Mouse (Mus musculus): Measurements from ENCODE around the gene Eefsec. TPM values are rescaled to one million over a fixed set of nuclear protein-coding genes. Genes with fewer than 3 reads are reported as not detected.

Eefsec gene
- polyA plus RNA-seq, 1 experiment: 1.4 TPM

DNA sequence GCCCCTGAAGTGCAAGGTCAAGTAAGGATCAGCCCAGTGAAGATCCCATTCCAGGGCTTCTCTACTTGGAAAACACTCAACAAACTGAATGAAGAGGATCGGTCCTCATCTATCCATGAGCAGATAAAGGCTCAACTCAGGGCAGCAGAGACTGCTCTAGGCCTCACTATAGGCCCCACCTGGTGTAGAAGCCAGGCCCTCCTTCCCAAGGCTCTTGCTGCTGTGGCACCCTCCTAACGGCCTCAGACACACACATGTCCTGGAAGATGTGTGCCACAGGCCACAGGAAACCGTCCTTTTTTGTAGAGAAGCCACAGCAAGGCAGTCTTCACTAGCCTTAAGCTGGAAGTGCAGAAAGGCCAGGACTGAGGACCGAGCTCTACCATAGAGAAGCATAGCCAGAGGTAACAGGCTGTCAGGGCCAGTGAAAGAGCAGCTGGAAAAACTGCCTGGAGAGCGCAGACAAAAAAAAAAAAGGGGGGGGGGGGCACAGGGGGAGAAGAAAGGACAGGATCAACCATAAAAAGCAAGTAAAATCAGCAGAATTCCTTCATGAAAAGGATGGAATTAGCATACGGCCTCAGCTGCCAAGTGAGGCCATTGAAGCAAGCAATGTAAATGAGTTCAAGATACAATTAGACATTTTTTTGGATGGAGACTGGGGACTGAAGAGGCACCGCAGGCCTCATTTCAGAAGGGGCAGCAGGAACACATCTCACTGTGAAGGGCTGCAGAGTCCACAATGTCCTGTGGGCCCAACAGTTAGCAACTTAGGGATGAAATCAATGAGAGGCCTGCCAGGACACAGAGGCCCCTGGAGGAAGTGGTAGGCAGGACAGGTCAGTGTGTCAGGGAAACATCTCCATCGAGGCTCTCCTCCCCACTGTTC lies 58.3 kb downstream of the Eefsec start:
- TF ChIP-seq TAL1 (IDR thresholded peaks at IDR 0.05; ENCODE audit: low read length) (no peak), GATA1 (IDR thresholded peaks at IDR 0.05; ENCODE audit: low read length) (no peak)
- no peaks in the 10 kb centered on the region for H3K9me3 ChIP-seq (ENCODE audit: control insufficient read depth, low read length)
- no peaks in the 10 kb centered on the region; the same call in 1 of the 2 replicates for H3K4me1 ChIP-seq (ENCODE audit: control insufficient read depth)
- no peak overlapping the region for H3K4me3 ChIP-seq (replicated peaks)
- peaks cover 4% of the 10 kb centered on the region; the same call in 1 of the 2 replicates for H3K36me3 ChIP-seq (ENCODE audit: control insufficient read depth)
- H3K27me3 ChIP-seq (ENCODE audit: control insufficient read depth): no peaks in the 10 kb centered on the region

DNA sequence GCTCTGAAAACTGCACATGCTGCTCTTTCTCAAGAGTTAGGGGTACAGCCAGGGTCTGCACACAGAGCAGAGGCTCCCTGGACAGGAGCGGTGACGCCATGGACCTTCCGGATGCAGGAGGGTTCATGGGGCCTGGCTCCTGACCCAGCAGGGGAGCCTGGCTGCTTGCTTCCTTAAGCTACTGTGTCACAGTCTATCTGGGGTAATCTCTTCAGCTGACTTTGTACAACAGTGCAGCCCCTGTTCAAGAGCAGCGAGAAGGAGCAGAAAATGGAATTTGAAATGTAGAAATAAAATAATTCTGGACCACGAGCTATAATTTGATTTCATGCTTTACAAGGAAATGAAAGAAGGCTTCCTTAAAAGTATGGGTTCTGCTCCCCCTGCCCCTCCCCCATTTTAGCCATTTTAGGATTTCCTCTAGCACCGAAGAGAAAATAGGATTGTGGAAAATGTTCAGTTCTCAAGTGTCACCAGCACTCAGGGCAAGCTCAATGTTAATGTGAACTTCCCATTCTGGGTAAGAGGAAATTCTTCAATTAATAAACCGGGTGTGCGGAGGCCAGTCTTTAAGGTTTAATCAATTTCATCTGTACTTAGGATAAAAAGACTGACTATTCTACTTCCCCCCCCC lies 61.8 kb downstream of the Eefsec start:
- Histone ChIP-seq H3K4me1 (ENCODE audit: control insufficient read depth) (no peaks in the 10 kb centered on the region; the same call in 1 of the 2 replicates), H3K36me3 (ENCODE audit: control insufficient read depth) (no peaks in the 10 kb centered on the region; the same call in 1 of the 2 replicates), H3K9me3 (ENCODE audit: control insufficient read depth, low read length) (no peaks in the 10 kb centered on the region), H3K4me3 (replicated peaks) (no peak overlapping the region), H3K27me3 (ENCODE audit: control insufficient read depth) (no peaks in the 10 kb centered on the region)
- TF ChIP-seq TAL1 (IDR thresholded peaks at IDR 0.05; ENCODE audit: low read length): no peak
- no peak for TF ChIP-seq GATA1 (IDR thresholded peaks at IDR 0.05; ENCODE audit: low read length)

DNA sequence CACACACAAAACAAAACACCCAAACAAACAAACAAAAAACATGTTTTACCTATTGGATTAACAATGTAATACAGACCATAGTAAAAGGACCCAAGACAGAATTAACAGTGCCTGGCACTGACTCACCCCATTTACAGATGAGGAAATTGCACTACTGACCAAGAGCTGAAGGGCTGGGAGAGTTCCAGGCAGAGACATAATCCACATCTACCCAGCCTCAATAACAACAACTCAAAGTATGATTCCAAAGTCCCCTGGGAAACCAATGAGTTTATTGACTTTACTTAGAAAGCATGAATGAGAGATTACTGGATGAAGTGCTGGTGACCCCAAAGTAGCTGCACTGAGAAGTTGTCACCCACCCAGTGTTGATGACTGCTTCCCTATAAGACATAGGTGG lies 62.6 kb downstream of the Eefsec start:
- H3K36me3 ChIP-seq (ENCODE audit: control insufficient read depth): no peaks in the 10 kb centered on the region; the same call in 1 of the 2 replicates
- no peaks in the 10 kb centered on the region for H3K4me1 ChIP-seq (ENCODE audit: control insufficient read depth)
- no peaks in the 10 kb centered on the region for H3K27me3 ChIP-seq (ENCODE audit: control insufficient read depth)
- TF ChIP-seq GATA1 (IDR thresholded peaks at IDR 0.05; ENCODE audit: low read length): no peak
- no peak for TF ChIP-seq TAL1 (IDR thresholded peaks at IDR 0.05; ENCODE audit: low read length)
- H3K4me3 ChIP-seq (replicated peaks): no peak overlapping the region
- H3K9me3 ChIP-seq (ENCODE audit: control insufficient read depth, low read length): no peaks in the 10 kb centered on the region

DNA sequence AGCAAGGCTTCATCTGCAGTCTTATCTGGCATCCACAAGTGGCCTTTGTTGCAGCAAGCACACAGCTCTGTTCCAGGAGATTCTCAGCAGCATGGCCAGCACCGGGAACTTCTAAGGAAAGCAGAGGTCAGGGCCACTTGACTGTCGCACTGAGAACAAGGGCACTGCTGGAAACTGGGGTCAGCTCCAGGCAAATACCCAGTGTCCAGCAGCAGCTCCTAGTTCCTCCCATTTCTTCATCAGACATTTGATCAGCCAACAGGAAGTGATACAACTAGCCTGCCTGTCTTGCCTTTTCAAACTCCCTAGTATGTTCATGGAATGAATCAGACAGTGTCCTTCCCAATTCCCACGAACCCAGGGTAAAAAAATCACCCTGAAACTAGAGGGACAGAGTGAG lies 66.6 kb downstream of the Eefsec start:
- no peak for TF ChIP-seq GATA1 (IDR thresholded peaks at IDR 0.05; ENCODE audit: low read length)
- TF ChIP-seq TAL1 (IDR thresholded peaks at IDR 0.05; ENCODE audit: low read length): no peak
- Histone ChIP-seq H3K4me1 (ENCODE audit: control insufficient read depth) (no peaks in the 10 kb centered on the region), H3K36me3 (ENCODE audit: control insufficient read depth) (peaks cover 4% of the 10 kb centered on the region; the same call in 1 of the 2 replicates)

DNA sequence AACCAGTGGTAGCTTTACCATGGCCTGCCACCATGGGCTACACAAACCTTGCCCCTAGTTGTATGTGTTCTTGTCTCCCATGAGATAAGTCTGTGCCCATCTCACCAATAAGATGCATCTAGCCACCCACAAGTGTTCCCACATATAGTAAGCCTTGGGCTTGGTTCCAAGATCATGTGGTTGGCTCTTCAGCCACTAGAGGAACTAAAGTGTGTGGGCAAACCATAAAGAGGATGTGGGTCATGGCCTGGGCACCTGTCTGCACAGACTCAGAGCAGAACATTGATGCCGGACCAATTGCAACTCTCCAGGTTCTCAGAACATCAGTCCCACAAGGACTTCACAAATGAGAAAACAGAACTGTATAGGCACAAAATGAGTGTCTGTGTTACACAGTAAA lies 67.5 kb downstream of the Eefsec start:
- H3K4me1 ChIP-seq (ENCODE audit: control insufficient read depth): no peaks in the 10 kb centered on the region
- TF ChIP-seq GATA1 (IDR thresholded peaks at IDR 0.05; ENCODE audit: low read length) (no peak), TAL1 (IDR thresholded peaks at IDR 0.05; ENCODE audit: low read length) (no peak)
- no peak overlapping the region for H3K4me3 ChIP-seq (replicated peaks)
- peaks cover 4% of the 10 kb centered on the region; the same call in 1 of the 2 replicates for H3K36me3 ChIP-seq (ENCODE audit: control insufficient read depth)
- H3K27me3 ChIP-seq (ENCODE audit: control insufficient read depth): no peaks in the 10 kb centered on the region
- no peaks in the 10 kb centered on the region for H3K9me3 ChIP-seq (ENCODE audit: control insufficient read depth, low read length)

More for the DNA sequence above, 66.6 kb downstream of the Eefsec start:
- no peak overlapping the region for H3K4me3 ChIP-seq (replicated peaks)
- no peaks in the 10 kb centered on the region for H3K9me3 ChIP-seq (ENCODE audit: control insufficient read depth, low read length)
- H3K27me3 ChIP-seq (ENCODE audit: control insufficient read depth): no peaks in the 10 kb centered on the region

DNA sequence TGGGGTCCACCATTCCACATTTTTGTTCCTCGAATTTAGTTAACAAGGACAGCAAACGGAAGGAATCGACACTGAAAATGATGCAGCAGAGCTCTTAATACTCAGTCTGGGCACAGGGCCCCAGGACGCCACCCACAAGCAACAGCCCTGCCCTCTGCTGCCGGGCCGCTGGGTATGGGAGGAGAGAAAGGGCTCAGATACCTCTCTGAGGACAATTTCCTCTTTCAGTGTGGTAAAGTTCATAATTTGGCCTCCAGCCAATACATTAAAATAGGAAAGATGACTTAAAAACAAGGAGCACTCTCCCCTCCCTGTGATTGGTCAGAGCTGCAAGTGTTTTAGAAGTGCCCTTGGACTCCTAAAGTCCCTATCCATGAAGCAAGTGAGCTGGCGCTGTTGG lies 72.1 kb downstream of the Eefsec start:
- Histone ChIP-seq H3K9me3 (ENCODE audit: control insufficient read depth, low read length) (no peaks in the 10 kb centered on the region), H3K36me3 (ENCODE audit: control insufficient read depth) (peaks cover 4% of the 10 kb centered on the region; the same call in 1 of the 2 replicates), H3K27me3 (ENCODE audit: control insufficient read depth) (no peaks in the 10 kb centered on the region), H3K4me1 (ENCODE audit: control insufficient read depth) (no peaks in the 10 kb centered on the region), H3K4me3 (replicated peaks) (no peak overlapping the region)
- TF ChIP-seq TAL1 (IDR thresholded peaks at IDR 0.05; ENCODE audit: low read length): no peak

DNA sequence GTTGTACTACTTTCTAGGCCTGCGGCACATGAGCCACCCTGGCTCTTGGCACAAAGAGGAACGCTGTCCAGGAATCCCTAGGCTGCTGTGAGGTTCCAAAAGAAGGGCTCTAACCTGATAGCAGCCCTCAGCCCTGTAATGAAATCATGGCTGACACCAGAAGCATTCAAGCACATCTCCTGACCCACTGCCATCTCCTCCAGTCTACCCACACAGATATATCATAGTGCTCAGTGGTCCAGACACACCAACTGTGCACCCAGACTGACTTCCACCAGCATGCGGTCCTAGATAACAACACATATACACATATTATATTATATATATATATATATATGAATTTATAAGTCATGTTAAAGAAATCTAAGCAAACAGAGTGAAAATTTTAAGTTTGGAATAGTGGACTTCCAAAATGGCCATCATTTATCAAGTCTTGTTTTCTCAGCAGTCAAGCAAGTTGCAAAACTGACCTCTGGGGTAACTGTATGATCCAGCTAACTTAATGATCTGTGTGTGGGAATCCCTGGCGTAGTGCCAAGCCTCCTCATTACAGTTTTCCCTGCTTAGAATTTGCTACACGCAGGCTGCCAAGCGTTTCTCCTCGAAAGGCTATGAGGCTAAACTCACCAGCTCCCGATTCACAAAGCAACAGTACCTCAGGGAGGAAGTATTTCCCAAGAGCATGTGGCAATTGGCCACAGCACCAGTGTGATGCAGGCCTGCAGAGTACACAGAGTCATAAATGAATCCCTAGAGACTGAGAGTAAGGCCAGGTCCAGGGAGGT lies 76.3 kb downstream of the Eefsec start:
- Histone ChIP-seq H3K36me3 (ENCODE audit: control insufficient read depth) (no peaks in the 10 kb centered on the region), H3K9me3 (ENCODE audit: control insufficient read depth, low read length) (no peaks in the 10 kb centered on the region), H3K27me3 (ENCODE audit: control insufficient read depth) (no peaks in the 10 kb centered on the region), H3K4me1 (ENCODE audit: control insufficient read depth) (no peaks in the 10 kb centered on the region), H3K4me3 (replicated peaks) (no peak overlapping the region)
- TF ChIP-seq TAL1 (IDR thresholded peaks at IDR 0.05; ENCODE audit: low read length): no peak
- TF ChIP-seq GATA1 (IDR thresholded peaks at IDR 0.05; ENCODE audit: low read length): no peak

DNA sequence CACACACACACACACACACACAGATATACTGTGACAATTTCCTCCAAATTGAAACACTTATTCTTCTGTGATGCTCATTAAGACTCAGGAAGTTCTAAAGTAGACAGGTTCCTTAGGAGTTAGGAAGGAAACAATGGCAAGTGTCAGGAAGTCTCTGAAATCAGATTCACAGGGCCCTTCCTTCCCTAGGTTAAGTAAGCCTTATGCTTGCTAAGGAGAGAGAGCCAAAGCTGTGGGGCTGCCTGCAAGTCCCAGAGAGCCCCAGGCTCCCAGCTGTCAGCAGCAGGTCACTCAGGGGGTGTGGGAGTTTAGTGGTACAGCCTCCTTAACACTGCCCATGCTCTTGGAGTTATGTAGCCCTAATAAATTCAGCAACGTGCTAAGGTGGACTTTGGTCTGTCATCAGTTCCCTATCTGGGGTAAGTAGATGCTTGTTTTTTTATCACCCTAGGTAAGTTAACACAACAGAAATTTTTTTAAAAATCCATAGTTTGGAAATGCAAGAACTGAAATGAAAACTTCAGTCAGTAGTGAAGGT lies 82.8 kb downstream of the Eefsec start:
- Histone ChIP-seq H3K36me3 (ENCODE audit: control insufficient read depth) (no peaks in the 10 kb centered on the region), H3K4me3 (replicated peaks) (no peak overlapping the region), H3K9me3 (ENCODE audit: control insufficient read depth, low read length) (no peaks in the 10 kb centered on the region), H3K27me3 (ENCODE audit: control insufficient read depth) (no peaks in the 10 kb centered on the region), H3K4me1 (ENCODE audit: control insufficient read depth) (no peaks in the 10 kb centered on the region)
- TF ChIP-seq GATA1 (IDR thresholded peaks at IDR 0.05; ENCODE audit: low read length) (no peak), TAL1 (IDR thresholded peaks at IDR 0.05; ENCODE audit: low read length) (no peak)

Measured in erythroblast, embryonic 14.5 days (primary cell).